ENCODE assay signal across 9 mouse cellular contexts in genomic region chr16:30653806-30654205, GRCm38 (mm10). TPM values are rescaled to one million over a fixed set of nuclear protein-coding genes. Genes with fewer than 3 reads are reported as not detected.
DNase-seq lines count a peak whose midpoint lies in the region; ATAC-seq and TF ChIP-seq lines count a peak whose summit lies in the region.
"Had no signal": no experiment of that assay in that cellular context is flagged by ENCODE, and none has a peak within 500 bp of the region (broad histone marks: within the 10 kb centered on the region; RNA-seq: fewer than 3 reads in every experiment).

No protein-coding gene starts in this region.

- ATAC-seq in heart, embryonic 16.5 days (replicated peaks; ENCODE audit: extremely low read depth, insufficient read depth, low FRiP score) = no peak
- no peak for ATAC-seq in monocyte, adult 5-6 weeks (replicated peaks; ENCODE audit: insufficient number of reproducible peaks, low FRiP score, low TSS enrichment, poor library complexity, severe bottlenecking)

- no peak for TF ChIP-seq EP300 in heart, adult 2 months (IDR thresholded peaks at IDR 0.05; ENCODE audit: insufficient read depth, low read depth, low read length)

- H3K4me1 ChIP-seq in heart, adult 2 months (ENCODE audit: control insufficient read depth, insufficient read depth, low read length) = peaks cover 15% of the 10 kb centered on the region
- H3K4me1 ChIP-seq in heart, embryonic 10.5 days = peaks cover 10% of the 10 kb centered on the region
- peaks cover 4% of the 10 kb centered on the region for H3K4me1 ChIP-seq in cerebellum, adult 2 months (ENCODE audit: control insufficient read depth, insufficient read depth, low read length)
- no peaks in the 10 kb centered on the region for H3K4me1 ChIP-seq in heart, embryonic 16.5 days (ENCODE audit: control insufficient read depth, insufficient read depth, low read length)

- no peak overlapping the region for H3K4me2 ChIP-seq in heart, embryonic 16.5 days (ENCODE audit: low read depth, low read length)

- no peak overlapping the region for H3K9ac ChIP-seq in heart, adult 2 months (ENCODE audit: low read depth, low read length)
- H3K9ac ChIP-seq in heart, embryonic 16.5 days (ENCODE audit: low read length) = no peak overlapping the region

- intact Hi-C loops in heart, adult 2 months (cut with DNase I) = loop anchor here (1.0 to 2.0 kb wide), 2 partner anchors 37 to 49 kb away; no protein-coding TSS in a partner anchor

- TF ChIP-seq CTCF in heart, adult 2 months (IDR thresholded peaks at IDR 0.05) = no peak
- no peak for TF ChIP-seq CTCF in cerebellum, adult 2 months (IDR thresholded peaks at IDR 0.05; ENCODE audit: borderline replicate concordance, insufficient read depth, low read depth, low read length)

- no peaks in the 10 kb centered on the region for H3K36me3 ChIP-seq in heart, adult 2 months (ENCODE audit: control insufficient read depth, insufficient read depth, low read length)
- no peaks in the 10 kb centered on the region for H3K36me3 ChIP-seq in heart, embryonic 10.5 days
- H3K36me3 ChIP-seq in heart, embryonic 16.5 days (ENCODE audit: control insufficient read depth, insufficient read depth) = no peaks in the 10 kb centered on the region

- no peak for TF ChIP-seq POLR2A in heart, adult 2 months (IDR thresholded peaks at IDR 0.05; ENCODE audit: insufficient read depth, low read depth, low read length)
- TF ChIP-seq POLR2A in cerebellum, adult 2 months (IDR thresholded peaks at IDR 0.05; ENCODE audit: borderline replicate concordance, insufficient read depth, low read length) = no peak

- no peak overlapping the region for H3K4me3 ChIP-seq in heart, adult 2 months
- no peak overlapping the region for H3K4me3 ChIP-seq in heart, embryonic 10.5 days
- H3K4me3 ChIP-seq in cerebellum, adult 2 months (replicated peaks; ENCODE audit: insufficient read depth, low read depth, low read length) = no peak overlapping the region
- H3K4me3 ChIP-seq in heart, embryonic 16.5 days (ENCODE audit: low read length) = no peak overlapping the region
- H3K4me3 ChIP-seq: myocyte had no signal

- H3K27ac ChIP-seq in heart, adult 2 months = peak overlapping the region; percentile 75
- no peak overlapping the region for H3K27ac ChIP-seq in heart, embryonic 10.5 days
- H3K27ac ChIP-seq in cerebellum, adult 2 months (ENCODE audit: insufficient read depth, low read length) = no peak overlapping the region
- H3K27ac ChIP-seq in heart, embryonic 16.5 days (ENCODE audit: low read length) = peak overlapping the region; percentile 5; the same call in 1 of the 2 replicates

- no peaks in the 10 kb centered on the region for H3K27me3 ChIP-seq in heart, adult 2 months (ENCODE audit: control insufficient read depth, insufficient read depth, low read length)
- H3K27me3 ChIP-seq in heart, embryonic 10.5 days (ENCODE audit: insufficient read depth, poor library complexity, severe bottlenecking) = no peaks in the 10 kb centered on the region
- no peaks in the 10 kb centered on the region for H3K27me3 ChIP-seq in cerebellum, adult 2 months (ENCODE audit: control insufficient read depth, insufficient read depth, low read length)
- H3K27me3 ChIP-seq in heart, embryonic 16.5 days (ENCODE audit: control insufficient read depth, insufficient read depth, low read length) = no peaks in the 10 kb centered on the region

- no peaks in the 10 kb centered on the region for H3K79me2 ChIP-seq in heart, adult 2 months (replicated peaks; ENCODE audit: control insufficient read depth, insufficient read depth, low read length)

- 21% methylated on average over 5 of the region's 5 CpGs for WGBS in heart, adult 2 months
- 87% methylated on average over 5 of the region's 5 CpGs for WGBS in heart, embryonic 10.5 days
- WGBS in cerebellum, adult 2 months = 33% methylated on average over 5 of the region's 5 CpGs
- 80% methylated on average over 5 of the region's 5 CpGs for WGBS in heart, embryonic 16.5 days

- peak; percentile 83 to 85 for DNase-seq in heart, adult 2 months
- DNase-seq in heart, embryonic 10.5 days (ENCODE audit: low spot score) = no peak
- DNase-seq in 3134 (ENCODE audit: extremely low read depth, insufficient read length, low spot score) = peak; percentile 31
- peak; percentile 70 to 80 for DNase-seq in cerebellum, adult 2 months
- peak; percentile 20 to 36 for DNase-seq in right cerebral cortex, adult 2 months (ENCODE audit: low spot score in 2 of 2)
- no peak for DNase-seq in thymus, postnatal 4 days

- no peaks in the 10 kb centered on the region for H3K9me3 ChIP-seq in heart, embryonic 10.5 days
- peaks cover 5% of the 10 kb centered on the region; the same call in 1 of the 2 replicates for H3K9me3 ChIP-seq in heart, embryonic 16.5 days (replicated peaks; ENCODE audit: control insufficient read depth, low read length)

RNA-seq across cellular contexts. Expression of gene Fam43a, which starts 54.3 kb away (rescaled TPM):
- 10 to 100 TPM; 20.7 to 22.6 TPM for total RNA-seq in heart, adult 2 months (2021)
- 23.9 and 27.1 TPM in 2 replicates for polyA plus RNA-seq in heart, adult 2 months (2012; rRNA removed)
- polyA plus RNA-seq in heart, embryonic 10.5 days (2016; fragmentation: Nextera tagmentation; extraction: Ambion mirVana) = 14.3 and 14.4 TPM in 2 replicates
- polyA plus RNA-seq in cerebellum, adult 2 months (2012; rRNA removed) = 15.2 and 16.0 TPM in 2 replicates
- polyA plus RNA-seq in heart, embryonic 16.5 days (2015; fragmentation: Nextera tagmentation; extraction: Ambion mirVana) = 19.7 and 20.4 TPM in 2 replicates
- total RNA-seq in monocyte, adult 5-6 weeks (2017) = 18.4 to 27.0 TPM (median 26.3 TPM) in 3 replicates

Comparison
In these comparisons a context has a peak if more than half of its experiments do, and no peak if none do; other contexts are left out.
1. DNase-seq: peak in heart, adult 2 months (2 of 2), 3134 (single experiment), cerebellum, adult 2 months (2 of 2) and right cerebral cortex, adult 2 months (2 of 2); none in heart, embryonic 10.5 days (single experiment) and thymus, postnatal 4 days (single experiment).
2. H3K27ac ChIP-seq: peak in heart, adult 2 months (single experiment) and heart, embryonic 16.5 days (single experiment); none in heart, embryonic 10.5 days (single experiment) and cerebellum, adult 2 months (single experiment).